Mouse (Mus musculus) T-cell, adult 2 months (primary cell): Measurements from ENCODE around the gene Eps8l2.
"Not testable (repeated sequence)": the region's sequence is repeated elsewhere in the genome, so short reads cannot be mapped to it uniquely, and the experiment has no call there.

ENCODE experiments used
- DNase-seq: peaks from one replicate; pipeline ENCODE4 v3.0.0; 2022; ENCODE audit warnings: low spot score

The Eps8l2 gene

GRCm38 (mm10) chr7:141367358-141367757 lies 28.7 kb downstream of the Eps8l2 start:
- DNase-seq, result no peak

GRCm38 (mm10) chr7:141369918-141370317 lies 31.2 kb downstream of the Eps8l2 start:
- no peak for DNase-seq

GRCm38 (mm10) chr7:141371942-141372595 lies 33.4 kb downstream of the Eps8l2 start:
- no peak for DNase-seq

GRCm38 (mm10) chr7:141373611-141374010 lies 34.9 kb downstream of the Eps8l2 start:
- no peak for DNase-seq

GRCm38 (mm10) chr7:141374399-141374798 lies 35.7 kb downstream of the Eps8l2 start:
- no peak for DNase-seq

GRCm38 (mm10) chr7:141379584-141379983 lies 40.9 kb downstream of the Eps8l2 start:
- DNase-seq, result no peak

GRCm38 (mm10) chr7:141381068-141381835 lies 42.6 kb downstream of the Eps8l2 start:
- no peak for DNase-seq

GRCm38 (mm10) chr7:141387807-141388486 lies 49.3 kb downstream of the Eps8l2 start:
- DNase-seq, result no peak

- DNase-seq, result no peak
Observed at GRCm38 (mm10) chr7:141388487-141389109, 49.9 kb downstream of the Eps8l2 start.

GRCm38 (mm10) chr7:141390326-141391259 lies 51.9 kb downstream of the Eps8l2 start:
- no peak for DNase-seq

GRCm38 (mm10) chr7:141391625-141392551 lies 53.2 kb downstream of the Eps8l2 start, which contains the start of gene Taldo1:
Gene Taldo1, plus strand, starts transcription at chr7:141392199.
- peak; percentile 94 for DNase-seq

- DNase-seq, result no peak
Observed at GRCm38 (mm10) chr7:141392552-141393222, 54.0 kb downstream of the Eps8l2 start.

- DNase-seq, result no peak
Observed at GRCm38 (mm10) chr7:141394158-141394557, 55.5 kb downstream of the Eps8l2 start.

- peak; percentile 79 for DNase-seq
Observed at GRCm38 (mm10) chr7:141394771-141395170, 56.1 kb downstream of the Eps8l2 start.

GRCm38 (mm10) chr7:141395348-141395747 lies 56.7 kb downstream of the Eps8l2 start:
- no peak for DNase-seq

- DNase-seq, result peak; percentile 40
Observed at GRCm38 (mm10) chr7:141403305-141403704, 64.6 kb downstream of the Eps8l2 start.

GRCm38 (mm10) chr7:141405466-141405865 lies 66.8 kb downstream of the Eps8l2 start:
- DNase-seq, result no peak

- DNase-seq, result not testable (repeated sequence)
Observed at GRCm38 (mm10) chr7:141407670-141408069, 69.0 kb downstream of the Eps8l2 start.

- DNase-seq, result peak; percentile 67
Observed at GRCm38 (mm10) chr7:141408833-141409232, 70.2 kb downstream of the Eps8l2 start.
